Mouse (Mus musculus) limb, embryonic 12.5 days (tissue): ENCODE measurements around the gene Tapbp. TPM values are rescaled to one million over a fixed set of nuclear protein-coding genes. Genes with fewer than 3 reads are reported as not detected.
"Not testable (repeated sequence)": the region's sequence is repeated elsewhere in the genome, so short reads cannot be mapped to it uniquely, and the experiment has no call there.

Experiments
- ATAC-seq: fragments of 200-750 bp; cut with Nextera tagmentation; 2 replicates; pipeline ENCODE4 v1.8.0; 2017; ENCODE audit warnings: low read depth, moderate TSS enrichment; ENCODE audit not compliant: insufficient number of reproducible peaks, insufficient read depth, low FRiP score, low TSS enrichment
- H3K27ac ChIP-seq: fragments of 300-500 bp; sonication (generic); 2 replicates; pipeline ENCODE4 v1.5.1; 2016; ENCODE audit warnings: mild to moderate bottlenecking, moderate library complexity
- H3K27me3 ChIP-seq: fragments of 300-500 bp; sonication (generic); 2 replicates; pipeline ENCODE4 v1.6.1; 2016; ENCODE audit warnings: mild to moderate bottlenecking, moderate library complexity
- H3K36me3 ChIP-seq: fragments of 300-500 bp; sonication (generic); 2 replicates; pipeline ENCODE4 v1.6.1; 2016; ENCODE audit warnings: mild to moderate bottlenecking, moderate library complexity
- H3K4me1 ChIP-seq: fragments of 300-500 bp; sonication (generic); replicated peaks from 2 replicates; pipeline ENCODE4 v1.6.1; 2016
- H3K4me2 ChIP-seq: fragments of 300-500 bp; sonication (generic); 2 replicates; pipeline ENCODE4 v1.6.1; 2016; ENCODE audit warnings: mild to moderate bottlenecking, moderate library complexity
- H3K4me3 ChIP-seq: fragments of 300-500 bp; sonication (generic); replicated peaks from 2 replicates; pipeline ENCODE4 v1.5.1; 2016; ENCODE audit warnings: mild to moderate bottlenecking
- H3K9ac ChIP-seq: fragments of 300-500 bp; sonication (generic); replicated peaks from 2 replicates; pipeline ENCODE4 v1.6.1; 2016; ENCODE audit warnings: mild to moderate bottlenecking, moderate library complexity
- H3K9me3 ChIP-seq: fragments of 300-500 bp; sonication (generic); 2 replicates; pipeline ENCODE4 v1.6.1; 2016; ENCODE audit warnings: mild to moderate bottlenecking, moderate library complexity
- WGBS: fragments of 180-500 bp; shearing (Covaris S2); methylation state at CpG from one replicate; pipeline ENCODE4 v1.1.7; 2016; 5-methylcytosine and 5-hydroxymethylcytosine counted together
- polyA plus RNA-seq: library from polyadenylated mRNA; unstranded; fragments of >200 nt; fragmentation: Nextera tagmentation; extraction: Ambion mirVana; gene quantifications from 2 replicates; pipeline ENCODE4 v1.2.1, GENCODE M21; 2016

Gene Tapbp
- polyA plus RNA-seq, result 21.5 and 23.5 TPM in 2 replicates

DNA sequence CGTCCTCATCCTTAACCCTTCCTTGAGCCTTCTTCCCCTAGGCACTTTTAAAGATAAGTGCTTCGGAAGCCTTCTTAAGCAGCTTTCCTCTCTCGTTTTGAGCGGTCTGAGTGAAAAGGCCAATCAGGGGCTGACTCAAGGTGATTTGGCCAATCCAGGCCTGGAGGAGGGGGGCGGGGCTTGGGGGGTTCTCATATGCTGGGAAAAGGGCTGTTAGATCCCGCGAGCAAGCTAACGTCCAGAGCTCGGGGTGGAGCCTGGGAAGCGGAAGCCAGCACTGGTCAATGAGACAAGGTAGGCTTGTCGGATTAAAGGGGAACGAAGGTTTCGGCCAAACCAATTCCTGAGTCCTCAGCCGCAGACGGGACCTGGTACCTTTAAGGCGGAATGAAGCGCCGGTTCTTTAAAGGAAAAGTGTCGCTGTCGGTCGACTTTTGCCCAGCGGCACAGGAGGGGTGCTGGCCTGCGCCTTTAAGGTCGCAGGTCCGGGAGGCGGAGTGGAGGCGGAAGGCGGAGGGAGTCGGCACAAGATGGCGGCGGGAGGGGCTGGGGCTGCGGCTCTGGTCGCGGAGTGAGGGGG lies at the start of gene Tapbp, which contains the start of gene Zbtb22:
TSS of gene Tapbp (plus strand) at position 229 of the 580 bp plus-strand sequence.
TSS of gene Zbtb22 (plus strand) at position 234 of the 580 bp plus-strand sequence.
- peak; percentile 90 for ATAC-seq
- H3K9ac ChIP-seq, result peak within 1 kb of the TSS; percentile 61
- peak within 1 kb of the TSS; percentile 86 for H3K27ac ChIP-seq

DNA sequence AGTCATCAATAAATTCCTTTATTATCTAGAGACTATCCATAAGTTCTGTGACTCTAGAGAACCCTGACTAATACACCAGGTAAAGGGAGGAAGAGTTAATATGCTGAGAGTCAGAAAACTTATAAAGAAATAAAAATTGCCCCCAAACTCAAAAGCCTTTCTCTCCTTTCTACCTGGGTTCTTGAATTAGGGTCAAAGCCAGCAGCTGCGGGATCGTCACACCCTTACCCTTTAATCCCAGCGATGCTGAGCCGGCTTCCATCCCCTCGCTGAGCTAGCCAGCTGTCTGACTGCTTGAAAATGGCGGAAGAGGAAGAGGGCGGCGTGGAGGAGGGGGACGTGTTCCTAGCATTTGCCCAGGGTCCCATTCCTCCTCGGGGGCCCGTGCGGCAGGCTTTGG lies 42.2 kb upstream of the Tapbp start, which contains the start of gene Gm7029:
TSS of gene Gm7029 (plus strand) at position 301 of the 400 bp plus-strand sequence.
- WGBS, result 60% methylated on average over 2 of the region's 12 CpGs

More for the DNA sequence above, at the start of gene Tapbp, which contains the start of gene Zbtb22:
- Histone ChIP-seq H3K4me2 (peak within 1 kb of the TSS; percentile 98), H3K9me3 (no peaks in the 10 kb centered on the region), H3K27me3 (no peaks in the 10 kb centered on the region), H3K4me3 (peak within 1 kb of the TSS; percentile 53), H3K4me1 (peaks cover 50% of the 10 kb centered on the region), H3K36me3 (peaks cover 59% of the 10 kb centered on the region)
- under 1% methylated on average over 34 of the region's 34 CpGs for WGBS

DNA sequence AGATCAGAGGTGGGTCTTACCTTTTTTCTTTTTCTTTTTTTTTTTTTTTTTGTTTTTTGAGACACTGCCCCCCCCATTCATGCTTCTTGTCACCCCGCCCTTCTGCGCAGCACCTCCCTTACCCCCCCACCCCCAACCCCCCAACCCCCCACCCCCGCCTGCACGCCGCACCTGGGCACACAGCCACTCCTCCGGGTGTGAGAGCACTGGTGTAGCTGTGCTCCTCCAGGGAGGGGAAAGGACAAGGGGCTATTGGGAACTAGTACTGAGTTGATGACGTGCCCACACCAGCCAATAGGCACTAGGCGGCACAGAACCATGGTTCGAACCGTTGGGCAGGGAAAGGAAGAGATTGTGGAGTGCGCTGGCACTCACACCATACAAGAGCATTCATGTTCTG lies 41.3 kb upstream of the Tapbp start:
- 82% methylated on average over 11 of the region's 11 CpGs for WGBS
- no peak overlapping the region for H3K4me2 ChIP-seq
- no peak overlapping the region for H3K27ac ChIP-seq
- peaks cover 36% of the 10 kb centered on the region for H3K36me3 ChIP-seq
- no peaks in the 10 kb centered on the region for H3K4me1 ChIP-seq
- H3K9ac ChIP-seq, result no peak overlapping the region
- no peak for ATAC-seq
- H3K27me3 ChIP-seq, result no peaks in the 10 kb centered on the region
- no peak overlapping the region for H3K4me3 ChIP-seq
- H3K9me3 ChIP-seq, result no peaks in the 10 kb centered on the region

More for the DNA sequence above, 42.2 kb upstream of the Tapbp start, which contains the start of gene Gm7029:
- H3K9ac ChIP-seq, H3K4me2 ChIP-seq, H3K27ac ChIP-seq, H3K4me3 ChIP-seq, ATAC-seq, H3K4me1 ChIP-seq, H3K9me3 ChIP-seq, H3K27me3 ChIP-seq: not testable (repeated sequence)
- peaks cover 29% of the 10 kb centered on the region for H3K36me3 ChIP-seq

DNA sequence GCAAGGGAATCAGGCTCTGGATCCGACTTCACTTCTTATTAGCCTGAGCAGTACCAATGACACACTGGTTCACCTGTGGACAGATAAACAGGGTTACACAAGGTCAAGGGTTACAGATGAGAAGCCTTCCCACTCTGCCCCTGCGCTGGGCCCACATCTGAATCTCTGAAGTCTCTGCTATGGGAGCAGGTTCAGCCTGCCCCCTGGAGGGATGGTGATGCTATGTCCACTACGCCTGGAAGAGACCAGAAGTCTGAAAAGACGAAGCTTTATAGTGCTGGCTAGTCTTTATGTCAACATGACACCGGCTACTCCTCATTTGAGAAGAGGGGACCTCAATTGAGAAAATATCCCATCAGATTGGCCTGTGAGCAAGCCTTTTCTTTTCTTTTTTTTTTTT lies 39.9 kb upstream of the Tapbp start:
- WGBS, result 88% methylated on average over 5 of the region's 5 CpGs
- H3K36me3 ChIP-seq, result peaks cover 45% of the 10 kb centered on the region
- H3K27ac ChIP-seq, H3K27me3 ChIP-seq, ATAC-seq, H3K9me3 ChIP-seq, H3K4me1 ChIP-seq, H3K9ac ChIP-seq, H3K4me2 ChIP-seq, H3K4me3 ChIP-seq: not testable (repeated sequence)

DNA sequence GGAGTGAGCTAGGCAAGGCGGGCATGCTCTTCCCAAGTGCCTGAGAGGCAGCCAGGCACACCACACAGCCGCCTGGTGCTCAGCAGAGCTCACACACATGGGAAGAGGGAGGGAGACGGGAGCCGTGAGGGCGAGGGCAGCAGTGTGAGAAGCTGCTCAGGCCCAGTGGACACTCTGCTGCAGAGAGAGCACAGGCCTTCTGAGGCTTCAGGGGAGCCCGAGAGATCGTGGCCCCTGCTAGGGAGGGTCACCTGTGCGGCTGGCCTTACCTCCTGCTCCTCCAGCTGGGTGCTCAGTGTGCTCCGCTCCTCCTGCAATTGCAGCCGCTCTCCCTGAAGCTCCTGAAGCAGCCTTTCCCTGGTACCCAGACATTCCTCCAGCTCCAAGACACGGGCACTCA lies 31.4 kb upstream of the Tapbp start:
- peaks cover 63% of the 10 kb centered on the region for H3K36me3 ChIP-seq
- 92% methylated on average over 10 of the region's 11 CpGs for WGBS
- H3K4me3 ChIP-seq, ATAC-seq, H3K4me2 ChIP-seq, H3K27me3 ChIP-seq, H3K9me3 ChIP-seq, H3K4me1 ChIP-seq, H3K27ac ChIP-seq, H3K9ac ChIP-seq: not testable (repeated sequence)

DNA sequence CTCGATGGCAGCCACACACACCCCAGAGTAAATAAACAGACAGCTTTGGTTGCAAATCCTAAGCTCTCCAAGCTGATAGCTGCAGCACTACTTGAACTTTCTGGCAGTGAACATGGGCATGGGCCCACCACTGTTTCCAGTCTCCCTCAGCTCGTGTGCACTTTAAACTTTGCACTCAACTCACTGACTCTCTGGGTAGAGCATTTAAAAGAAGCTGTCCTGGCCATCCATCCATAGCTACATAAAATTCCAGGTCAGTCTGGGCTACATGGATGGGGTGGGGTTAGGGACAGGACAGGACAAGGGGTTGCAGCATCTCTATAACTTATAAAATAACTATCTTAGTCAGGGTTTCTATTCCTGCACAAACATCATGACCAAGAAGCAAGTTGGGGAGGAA lies 27.9 kb upstream of the Tapbp start:
- H3K4me2 ChIP-seq, result 0 out of 2 replicates have a peak overlapping the region, but pooled peaks have one; percentile 32
- ATAC-seq, result not testable (repeated sequence)

DNA sequence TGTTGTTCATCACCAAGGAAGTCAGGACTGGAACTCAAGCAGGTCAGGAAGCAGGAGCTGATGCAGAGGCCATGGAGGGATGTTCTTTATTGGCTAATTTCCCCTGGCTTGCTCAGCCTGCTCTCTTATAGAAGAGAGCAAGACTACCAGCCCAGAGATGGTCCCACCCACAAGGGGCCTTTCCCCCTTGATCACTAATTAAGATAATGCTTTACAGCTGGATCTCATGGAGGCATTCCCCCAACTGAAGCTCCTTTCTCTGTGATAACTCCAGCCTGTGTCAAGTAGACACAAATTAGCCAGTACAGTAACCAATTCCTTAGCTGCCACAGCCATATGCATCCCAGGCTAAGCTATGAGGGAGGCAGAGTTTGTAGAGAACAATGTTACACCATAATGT lies 27.5 kb upstream of the Tapbp start:
- H3K9ac ChIP-seq, H3K4me3 ChIP-seq, H3K9me3 ChIP-seq, H3K27ac ChIP-seq, ATAC-seq, H3K27me3 ChIP-seq, H3K4me1 ChIP-seq: not testable (repeated sequence)
- Histone ChIP-seq H3K36me3 (peaks cover 32% of the 10 kb centered on the region), H3K4me2 (peak overlapping the region; percentile 32; the same call in 1 of the 2 replicates)

More for the DNA sequence above, 27.9 kb upstream of the Tapbp start:
- H3K9ac ChIP-seq, H3K4me3 ChIP-seq, H3K27ac ChIP-seq, H3K27me3 ChIP-seq, H3K4me1 ChIP-seq, H3K9me3 ChIP-seq: not testable (repeated sequence)
- H3K36me3 ChIP-seq, result peaks cover 36% of the 10 kb centered on the region
- WGBS, result 64% methylated on average over 2 of the region's 2 CpGs

DNA sequence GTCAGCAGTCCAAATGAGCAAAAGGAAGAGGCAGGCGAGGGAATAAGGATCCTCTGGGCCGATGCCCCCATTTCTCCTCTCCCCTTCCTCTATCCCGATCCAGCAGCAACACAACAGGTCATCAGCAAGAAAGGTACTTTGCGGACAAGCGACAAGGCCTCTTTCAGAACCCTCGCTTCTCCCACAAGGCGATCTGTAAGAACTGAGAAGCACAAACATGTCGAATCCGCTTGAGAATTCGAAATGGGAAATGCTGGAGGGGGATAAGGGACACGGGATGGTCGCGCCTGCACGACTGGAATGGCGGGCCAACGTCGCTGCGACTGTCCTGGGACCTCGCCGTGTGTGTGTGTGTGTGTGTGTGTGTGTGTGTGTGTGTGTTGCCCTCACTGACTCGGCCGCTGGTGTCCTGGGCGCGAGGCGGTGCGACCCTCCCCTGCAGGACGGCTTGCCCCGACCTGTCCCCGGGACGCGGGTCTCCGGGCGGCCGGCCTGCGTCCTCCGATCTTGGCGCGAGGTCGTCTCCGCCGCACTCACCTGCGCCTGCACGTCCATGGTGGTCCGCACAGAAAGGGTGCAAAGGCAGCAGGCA lies 25.7 kb upstream of the Tapbp start:
- H3K4me1 ChIP-seq, H3K9me3 ChIP-seq, H3K27me3 ChIP-seq: not testable (repeated sequence)
- Histone ChIP-seq H3K9ac (peak overlapping the region; percentile 73), H3K27ac (peak overlapping the region; percentile 80), H3K36me3 (peaks cover 19% of the 10 kb centered on the region), H3K4me3 (peak overlapping the region; percentile 67), H3K4me2 (peak overlapping the region; percentile 65)
- WGBS, result under 1% methylated on average over 40 of the region's 44 CpGs
- peak; percentile 24; the same call in 1 of the 2 replicates for ATAC-seq

DNA sequence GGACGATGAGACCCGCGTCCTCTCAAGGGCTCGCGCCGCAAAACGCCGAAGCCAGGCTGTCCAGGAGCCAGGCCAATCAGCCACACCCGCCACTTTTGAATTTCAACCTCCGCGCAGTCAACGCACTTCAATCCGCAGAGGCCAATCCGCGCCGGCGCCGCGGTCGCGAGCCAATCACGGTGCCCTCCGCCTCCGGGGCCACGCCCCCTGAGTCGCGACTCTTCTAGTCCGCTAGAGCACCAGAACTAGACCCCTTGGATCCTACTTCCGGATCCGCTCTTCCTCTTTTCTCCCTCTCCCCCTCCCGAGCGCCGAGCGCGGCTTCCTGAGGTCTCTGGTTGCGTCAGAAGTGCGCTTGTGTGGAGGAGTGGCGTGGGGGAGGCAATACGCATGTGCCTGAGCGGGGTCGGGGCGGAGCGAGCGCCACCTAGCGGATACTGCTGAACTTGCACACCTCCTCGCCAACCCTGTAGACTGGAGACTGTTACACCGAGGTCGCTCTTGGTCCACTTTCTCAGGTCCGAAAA lies 25.1 kb upstream of the Tapbp start, which contains the start of gene Kifc1:
TSS of gene Kifc1 (minus strand) at position 129 of the 527 bp plus-strand sequence.
- Histone ChIP-seq H3K27me3 (no peaks in the 10 kb centered on the region), H3K4me3 (peak within 1 kb of the TSS; percentile 67), H3K9me3 (no peaks in the 10 kb centered on the region), H3K27ac (peak within 1 kb of the TSS; percentile 80), H3K9ac (peak within 1 kb of the TSS; percentile 73), H3K4me2 (peak within 1 kb of the TSS; percentile 65), H3K4me1 (peaks cover 9% of the 10 kb centered on the region), H3K36me3 (peaks cover 15% of the 10 kb centered on the region)
- ATAC-seq, result peak; percentile 98
- WGBS, result under 1% methylated on average over 49 of the region's 49 CpGs

DNA sequence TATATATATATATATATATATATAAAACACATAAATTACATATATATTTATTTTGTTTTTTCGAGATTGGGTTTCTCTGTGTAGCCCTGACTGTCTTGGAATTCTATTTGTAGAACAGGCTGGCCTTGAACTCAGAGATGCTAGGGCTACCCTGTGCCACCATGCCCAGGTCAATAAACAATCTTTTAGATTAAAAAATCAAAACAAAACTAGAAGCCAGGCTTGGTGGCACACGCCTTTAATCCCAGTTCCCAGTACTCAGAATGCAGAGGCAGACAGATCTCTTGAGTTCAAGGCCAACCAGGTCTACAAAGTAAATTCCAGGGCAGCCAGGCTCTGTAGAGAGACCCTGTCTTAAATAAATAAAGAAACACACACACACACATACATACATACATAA lies 24.3 kb upstream of the Tapbp start:
- H3K4me1 ChIP-seq, result peaks cover 9% of the 10 kb centered on the region
- H3K36me3 ChIP-seq, result peaks cover 7% of the 10 kb centered on the region; the same call in 1 of the 2 replicates
- H3K27me3 ChIP-seq, result no peaks in the 10 kb centered on the region
- H3K27ac ChIP-seq, result no peak overlapping the region
- no peak overlapping the region for H3K4me3 ChIP-seq
- no peaks in the 10 kb centered on the region for H3K9me3 ChIP-seq
- H3K9ac ChIP-seq, result no peak overlapping the region
- no peak overlapping the region for H3K4me2 ChIP-seq
- WGBS, result 69% methylated on average over 2 of the region's 2 CpGs
- ATAC-seq, result no peak

DNA sequence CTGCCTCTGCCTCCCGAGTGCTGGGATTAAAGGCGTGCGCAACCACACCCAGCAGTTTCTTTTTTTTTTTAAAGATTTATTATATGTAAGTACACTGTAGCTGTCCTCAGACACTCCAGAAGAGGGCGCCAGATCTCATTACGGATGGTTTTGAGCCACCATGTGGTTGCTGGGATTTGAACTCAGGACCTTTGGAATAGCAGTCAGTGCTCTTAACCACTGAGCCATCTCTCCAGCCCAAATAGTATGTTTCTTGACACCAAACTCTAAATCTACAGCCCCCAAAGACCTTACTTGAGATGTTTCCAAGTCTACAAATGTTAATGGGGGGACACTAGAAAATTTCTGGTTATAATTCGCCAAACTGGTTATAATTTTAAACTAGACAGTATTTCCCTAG lies 23.8 kb upstream of the Tapbp start:
- WGBS, result 73% methylated on average over 6 of the region's 6 CpGs
- not testable (repeated sequence) for H3K4me2 ChIP-seq

More for the DNA sequence above, 23.8 kb upstream of the Tapbp start:
- not testable (repeated sequence) for H3K4me1 ChIP-seq, H3K9ac ChIP-seq, H3K27me3 ChIP-seq, H3K9me3 ChIP-seq, H3K27ac ChIP-seq, ATAC-seq, H3K4me3 ChIP-seq, H3K36me3 ChIP-seq
